Mouse (Mus musculus) effector memory CD4-positive, alpha-beta T cell, adult 5 months (primary cell): ENCODE measurements around the gene Btbd35f28. TPM values are rescaled to one million over a fixed set of nuclear protein-coding genes. Genes with fewer than 3 reads are reported as not detected.

Experiments
- polyA plus RNA-seq: library from polyadenylated mRNA; unstranded; fragments of 100-300 nt; shearing (Covaris generic); gene quantifications from one replicate; pipeline ENCODE4 v1.2.1, GENCODE M21; 2017

Gene Btbd35f28
- polyA plus RNA-seq, result not detected

GRCm38 (mm10) chrX:4196276-4196675 is at the start of gene Btbd35f28:
TSS of gene Btbd35f28 (plus strand) at chrX:4196576.

Other genes with a start within 250 kb of the Btbd35f28 start
- not detected for gene Btbd35f16, start 239.6 kb upstream of the Btbd35f28 start, polyA plus RNA-seq
- not detected for gene Btbd35f3, start 158.9 kb upstream of the Btbd35f28 start, polyA plus RNA-seq
- gene Btbd35f20, start 94.7 kb downstream of the Btbd35f28 start, polyA plus RNA-seq, result not detected
- not detected for gene Btbd35f17, start 174.1 kb downstream of the Btbd35f28 start, polyA plus RNA-seq